Mouse (Mus musculus) C2C12 (cell line): ENCODE results near the gene Krt24.

Experiments
- CEBPB ChIP-seq: IDR thresholded peaks from one replicate; pipeline ENCODE4 v1.6.1; 2011; ENCODE audit warnings: low read depth, mild to moderate bottlenecking, control low read depth, moderate library complexity
- CTCF ChIP-seq: IDR thresholded peaks from one replicate; pipeline ENCODE4 v1.5.1; 2011; ENCODE audit not compliant: control insufficient read depth, insufficient read depth, insufficient read length
- MAX ChIP-seq: IDR thresholded peaks from one replicate; pipeline ENCODE4 v1.6.1; 2011; ENCODE audit warnings: mild to moderate bottlenecking, control low read depth
- MYOD1 ChIP-seq: IDR thresholded peaks from one replicate; pipeline ENCODE4 v1.6.1; 2011; ENCODE audit warnings: low read depth; ENCODE audit not compliant: control insufficient read depth, insufficient read length
- MYOG ChIP-seq: IDR thresholded peaks from one replicate; pipeline ENCODE4 v1.6.1; 2011; ENCODE audit not compliant: control insufficient read depth, insufficient read length; ENCODE audit errors: extremely low read depth
- USF1 ChIP-seq: IDR thresholded peaks from one replicate; pipeline ENCODE4 v1.6.1; 2011; ENCODE audit warnings: low read depth, mild to moderate bottlenecking, control low read depth, moderate library complexity

- TF ChIP-seq USF1 (no peak), CTCF (no peak), MYOD1 (no peak), MYOG (no peak), CEBPB (no peak), MAX (no peak)
Observed at GRCm38 (mm10) chr11:99284011-99284410, 1.1 kb downstream of the Krt24 start.
